Mouse (Mus musculus) stomach, embryonic 15.5 days (tissue): ENCODE data around the gene Bzw2. TPM values are rescaled to one million over a fixed set of nuclear protein-coding genes. Genes with fewer than 3 reads are reported as not detected.

Experiments
- ATAC-seq: fragments of 200-750 bp; cut with Nextera tagmentation; 2 replicates; pipeline ENCODE4 v1.8.0; 2017; ENCODE audit warnings: low read depth, moderate number of reproducible peaks, moderate TSS enrichment; ENCODE audit not compliant: insufficient read depth, low FRiP score
- H3K27ac ChIP-seq: fragments of 300-500 bp; sonication (generic); 2 replicates; pipeline ENCODE4 v1.5.1; 2015; ENCODE audit warnings: mild to moderate bottlenecking, inconsistent platforms
- H3K27me3 ChIP-seq: fragments of 300-500 bp; sonication (generic); replicated peaks from 2 replicates; pipeline ENCODE4 v1.6.1; 2015; ENCODE audit warnings: inconsistent platforms
- H3K36me3 ChIP-seq: fragments of 300-500 bp; sonication (generic); 2 replicates; pipeline ENCODE4 v1.6.1; 2015; ENCODE audit warnings: inconsistent platforms
- H3K4me1 ChIP-seq: fragments of 300-500 bp; sonication (generic); 2 replicates; pipeline ENCODE4 v1.6.1; 2015; ENCODE audit warnings: inconsistent platforms
- H3K4me2 ChIP-seq: fragments of 300-500 bp; sonication (generic); 2 replicates; pipeline ENCODE4 v1.6.1; 2015; ENCODE audit warnings: mild to moderate bottlenecking, inconsistent platforms
- H3K4me3 ChIP-seq: fragments of 300-500 bp; sonication (generic); replicated peaks from 2 replicates; pipeline ENCODE4 v1.5.1; 2015; ENCODE audit warnings: inconsistent platforms
- H3K9ac ChIP-seq: fragments of 300-500 bp; sonication (generic); 2 replicates; pipeline ENCODE4 v1.6.1; 2015; ENCODE audit warnings: inconsistent platforms
- H3K9me3 ChIP-seq: fragments of 300-500 bp; sonication (generic); 2 replicates; pipeline ENCODE4 v1.6.1; 2016; ENCODE audit warnings: inconsistent platforms
- WGBS: fragments of 180-500 bp; shearing (Covaris S2); methylation state at CpG from one replicate; pipeline ENCODE4 v1.1.7; 2015; 5-methylcytosine and 5-hydroxymethylcytosine counted together
- polyA plus RNA-seq: library from polyadenylated mRNA; unstranded; fragments of >200 nt; fragmentation: Nextera tagmentation; extraction: Ambion mirVana; gene quantifications from 2 replicates; pipeline ENCODE4 v1.2.1, GENCODE M21; 2015

Gene Bzw2
- polyA plus RNA-seq, 1 experiment from 2014 or later: 179 TPM

DNA sequence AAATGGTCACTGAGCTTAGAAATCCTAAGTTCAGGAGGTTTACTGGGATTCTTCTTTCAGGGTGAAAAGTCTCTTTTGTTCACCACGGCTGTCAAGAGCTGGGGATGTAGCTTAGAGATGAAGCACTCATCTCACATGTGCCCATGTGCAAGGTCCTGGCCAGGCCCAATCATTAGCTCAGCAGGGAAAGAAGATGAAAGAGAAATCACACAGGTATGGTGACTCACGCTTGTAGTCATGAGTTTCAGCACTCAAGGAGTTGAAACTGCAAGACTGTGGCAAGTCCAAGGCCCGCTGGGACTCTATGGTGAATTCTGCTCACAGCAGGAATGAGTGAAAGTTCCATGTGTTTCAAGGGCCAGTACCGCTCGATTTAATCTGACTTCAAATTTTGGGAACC, 23.8 kb downstream of the Bzw2 start:
- H3K4me2 ChIP-seq: no peak overlapping the region
- H3K9ac ChIP-seq: no peak overlapping the region
- H3K4me3 ChIP-seq: no peak overlapping the region
- H3K9me3 ChIP-seq: no peaks in the 10 kb centered on the region
- peaks cover 15% of the 10 kb centered on the region for H3K36me3 ChIP-seq
- 86% methylated on average over 5 of the region's 5 CpGs for WGBS
- H3K27me3 ChIP-seq: no peaks in the 10 kb centered on the region
- no peak for ATAC-seq
- no peak overlapping the region for H3K27ac ChIP-seq
- H3K4me1 ChIP-seq: no peaks in the 10 kb centered on the region

GRCm38 (mm10) chr12:36133547-36133946, 24.3 kb downstream of the Bzw2 start:
- Histone ChIP-seq H3K4me2 (no peak overlapping the region), H3K9ac (no peak overlapping the region), H3K27ac (no peak overlapping the region), H3K4me1 (no peaks in the 10 kb centered on the region), H3K9me3 (no peaks in the 10 kb centered on the region), H3K4me3 (no peak overlapping the region), H3K27me3 (no peaks in the 10 kb centered on the region), H3K36me3 (peaks cover 17% of the 10 kb centered on the region)
- WGBS: 89% methylated on average over 5 of the region's 5 CpGs
- no peak; the same call in 1 of the 2 replicates for ATAC-seq

GRCm38 (mm10) chr12:36132668-36133067, 25.2 kb downstream of the Bzw2 start:
- ATAC-seq: no peak
- H3K9ac ChIP-seq: no peak overlapping the region
- no peak overlapping the region for H3K27ac ChIP-seq
- H3K4me3 ChIP-seq: no peak overlapping the region
- H3K4me2 ChIP-seq: no peak overlapping the region
- no peaks in the 10 kb centered on the region for H3K9me3 ChIP-seq
- WGBS: 92% methylated on average over 3 of the region's 3 CpGs
- no peaks in the 10 kb centered on the region for H3K27me3 ChIP-seq
- peaks cover 14% of the 10 kb centered on the region for H3K36me3 ChIP-seq
- no peaks in the 10 kb centered on the region for H3K4me1 ChIP-seq

DNA sequence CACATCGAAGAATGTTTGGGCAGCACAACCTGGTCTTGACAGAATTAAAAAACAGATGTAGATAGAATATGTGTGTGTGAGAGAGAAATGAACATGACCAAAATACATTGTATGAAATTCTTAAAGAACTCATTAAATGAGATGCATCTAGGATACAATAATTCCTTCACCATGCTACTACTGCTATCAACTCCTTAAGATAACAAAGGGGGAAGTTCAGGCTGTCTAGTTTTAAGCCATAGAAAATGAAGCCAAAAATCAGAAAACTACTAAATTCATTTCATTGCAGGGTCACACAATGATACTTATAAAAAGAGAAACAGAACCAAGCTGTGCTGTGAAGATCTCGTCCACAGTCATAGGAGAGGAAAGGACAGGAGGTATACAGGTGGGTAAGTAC, 25.6 kb downstream of the Bzw2 start:
- ATAC-seq: no peak
- no peak overlapping the region for H3K4me3 ChIP-seq
- no peaks in the 10 kb centered on the region for H3K9me3 ChIP-seq
- H3K9ac ChIP-seq: no peak overlapping the region
- H3K27me3 ChIP-seq: no peaks in the 10 kb centered on the region
- WGBS: 98% methylated on average over 2 of the region's 2 CpGs
- H3K4me2 ChIP-seq: no peak overlapping the region
- no peaks in the 10 kb centered on the region for H3K4me1 ChIP-seq
- H3K36me3 ChIP-seq: peaks cover 14% of the 10 kb centered on the region
- no peak overlapping the region for H3K27ac ChIP-seq

- Histone ChIP-seq H3K4me3 (no peak overlapping the region), H3K27me3 (no peaks in the 10 kb centered on the region), H3K36me3 (peaks cover 14% of the 10 kb centered on the region), H3K9ac (no peak overlapping the region), H3K4me2 (no peak overlapping the region), H3K27ac (no peak overlapping the region), H3K4me1 (no peaks in the 10 kb centered on the region), H3K9me3 (no peaks in the 10 kb centered on the region)
- 92% methylated on average over 5 of the region's 5 CpGs for WGBS
- no peak for ATAC-seq
These were observed 28.1 kb downstream of the Bzw2 start for GRCm38 (mm10) chr12:36129826-36130225.

- no peaks in the 10 kb centered on the region for H3K4me1 ChIP-seq
- ATAC-seq: no peak
- H3K27ac ChIP-seq: no peak overlapping the region
- no peaks in the 10 kb centered on the region for H3K27me3 ChIP-seq
- WGBS: 92% methylated on average over 5 of the region's 5 CpGs
- H3K9ac ChIP-seq: no peak overlapping the region
- H3K36me3 ChIP-seq: peaks cover 16% of the 10 kb centered on the region
- H3K9me3 ChIP-seq: no peaks in the 10 kb centered on the region
- H3K4me2 ChIP-seq: no peak overlapping the region
- no peak overlapping the region for H3K4me3 ChIP-seq
These were observed 31.8 kb downstream of the Bzw2 start for GRCm38 (mm10) chr12:36126049-36126448.

DNA sequence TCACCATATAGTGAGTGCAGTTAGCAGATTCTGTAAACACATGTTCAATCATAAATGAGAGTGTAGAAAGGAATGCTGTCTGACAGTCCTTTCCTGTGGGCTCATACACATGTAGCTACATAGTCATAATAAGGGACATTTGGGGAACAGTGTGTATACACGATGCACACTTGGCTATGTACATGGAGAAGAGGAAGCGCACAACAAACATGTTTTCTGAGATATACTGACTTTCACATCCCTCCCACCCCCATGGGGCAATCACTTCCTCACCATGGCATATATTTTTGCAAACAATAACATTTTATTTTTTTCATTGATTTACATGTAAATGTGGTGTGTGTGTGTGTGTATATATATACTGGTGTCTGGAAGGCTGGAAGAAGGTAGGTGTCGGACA, 38.6 kb downstream of the Bzw2 start:
- H3K4me1 ChIP-seq: no peaks in the 10 kb centered on the region
- no peak overlapping the region for H3K4me3 ChIP-seq
- 93% methylated on average over 3 of the region's 3 CpGs for WGBS
- H3K9ac ChIP-seq: no peak overlapping the region
- H3K27ac ChIP-seq: no peak overlapping the region
- ATAC-seq: no peak
- no peaks in the 10 kb centered on the region for H3K27me3 ChIP-seq
- peaks cover 23% of the 10 kb centered on the region for H3K36me3 ChIP-seq
- no peak overlapping the region for H3K4me2 ChIP-seq
- H3K9me3 ChIP-seq: no peaks in the 10 kb centered on the region

DNA sequence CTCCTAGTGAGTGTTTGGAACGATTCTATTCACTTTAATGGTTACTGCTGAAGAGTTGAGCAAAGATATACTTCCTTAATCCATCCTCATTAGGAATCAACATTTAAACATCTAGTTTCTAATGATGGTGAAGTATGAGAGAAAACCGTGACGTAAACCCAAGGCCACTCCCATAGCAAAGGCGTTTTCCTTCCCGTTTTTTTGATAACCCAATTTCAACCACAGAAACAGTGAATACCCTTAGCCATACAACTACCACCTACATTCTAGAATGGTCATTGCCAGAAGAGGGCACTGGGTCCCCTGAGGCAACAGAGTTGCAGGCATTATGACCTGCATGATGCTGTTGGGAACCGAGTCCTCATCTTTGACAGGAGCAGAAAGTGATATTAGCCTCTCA, 40.7 kb downstream of the Bzw2 start:
- Histone ChIP-seq H3K36me3 (peaks cover 22% of the 10 kb centered on the region; the same call in 1 of the 2 replicates), H3K9ac (no peak overlapping the region), H3K27ac (no peak overlapping the region), H3K4me3 (no peak overlapping the region), H3K9me3 (no peaks in the 10 kb centered on the region), H3K4me1 (no peaks in the 10 kb centered on the region), H3K27me3 (no peaks in the 10 kb centered on the region), H3K4me2 (no peak overlapping the region)
- 87% methylated on average over 6 of the region's 6 CpGs for WGBS
- ATAC-seq: no peak

- Histone ChIP-seq H3K9ac (no peak overlapping the region), H3K4me1 (no peaks in the 10 kb centered on the region), H3K4me2 (no peak overlapping the region), H3K36me3 (peaks cover 46% of the 10 kb centered on the region), H3K9me3 (no peaks in the 10 kb centered on the region), H3K27ac (no peak overlapping the region), H3K4me3 (no peak overlapping the region), H3K27me3 (no peaks in the 10 kb centered on the region)
- no peak for ATAC-seq
- WGBS: 87% methylated on average over 3 of the region's 3 CpGs
These were observed 45.8 kb downstream of the Bzw2 start for GRCm38 (mm10) chr12:36112081-36112480.

DNA sequence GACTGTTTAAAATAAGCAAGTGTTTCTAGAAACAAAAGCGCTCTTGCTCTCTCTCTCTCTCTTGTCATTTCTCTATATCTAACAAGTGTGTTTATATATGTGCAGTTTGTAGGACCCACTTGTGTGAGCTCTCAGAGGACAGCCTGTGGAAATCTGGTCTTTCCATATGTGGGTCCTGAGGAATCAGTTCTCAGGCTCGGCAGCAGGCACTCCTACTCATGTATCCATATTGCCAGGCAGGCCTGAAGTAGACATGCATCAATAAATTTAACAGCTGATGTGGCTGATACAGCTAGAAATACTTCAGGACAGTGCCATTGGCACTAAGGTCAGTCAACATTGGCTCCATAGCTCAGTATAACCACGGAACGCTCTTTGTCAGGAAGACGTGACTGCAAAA, 46.8 kb downstream of the Bzw2 start:
- H3K4me3 ChIP-seq: no peak overlapping the region
- WGBS: 88% methylated on average over 5 of the region's 5 CpGs
- no peak for ATAC-seq
- no peaks in the 10 kb centered on the region for H3K4me1 ChIP-seq
- H3K27ac ChIP-seq: no peak overlapping the region
- no peak overlapping the region for H3K4me2 ChIP-seq
- H3K9ac ChIP-seq: no peak overlapping the region
- H3K36me3 ChIP-seq: peaks cover 50% of the 10 kb centered on the region
- H3K27me3 ChIP-seq: no peaks in the 10 kb centered on the region
- no peaks in the 10 kb centered on the region for H3K9me3 ChIP-seq

- H3K4me2 ChIP-seq: no peak overlapping the region
- 90% methylated on average over 5 of the region's 5 CpGs for whole genome bisulfite sequencing
- no peaks in the 10 kb centered on the region for H3K9me3 ChIP-seq
- H3K4me3 ChIP-seq: no peak overlapping the region
- H3K27ac ChIP-seq: no peak overlapping the region
- H3K4me1 ChIP-seq: no peaks in the 10 kb centered on the region
- H3K9ac ChIP-seq: no peak overlapping the region
- ATAC-seq: no peak
- peaks cover 48% of the 10 kb centered on the region for H3K36me3 ChIP-seq
- no peaks in the 10 kb centered on the region for H3K27me3 ChIP-seq
These were observed 47.4 kb downstream of the Bzw2 start for GRCm38 (mm10) chr12:36110457-36110856.

DNA sequence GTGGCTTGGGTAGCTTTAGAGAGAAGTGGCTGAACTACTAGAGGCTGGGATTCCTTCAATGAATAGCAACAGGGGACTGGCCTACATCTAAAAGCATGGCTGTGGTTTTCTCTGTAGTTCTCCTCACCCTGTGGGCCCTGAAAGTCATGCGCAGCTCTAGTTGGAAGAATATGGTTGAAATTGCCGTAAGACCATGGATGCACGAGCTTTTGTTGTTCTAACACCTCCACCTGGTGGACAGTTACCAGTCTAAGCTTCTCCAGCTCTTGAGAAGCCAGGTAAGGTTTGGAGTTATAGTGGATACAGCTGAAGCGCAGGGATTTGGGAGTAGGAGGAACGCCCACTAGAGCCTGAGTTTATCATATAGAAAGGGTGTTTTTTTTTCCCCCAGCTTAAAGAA, 49.4 kb downstream of the Bzw2 start:
- H3K36me3 ChIP-seq: peaks cover 52% of the 10 kb centered on the region
- WGBS: 94% methylated on average over 5 of the region's 5 CpGs
- H3K27ac ChIP-seq: no peak overlapping the region

DNA sequence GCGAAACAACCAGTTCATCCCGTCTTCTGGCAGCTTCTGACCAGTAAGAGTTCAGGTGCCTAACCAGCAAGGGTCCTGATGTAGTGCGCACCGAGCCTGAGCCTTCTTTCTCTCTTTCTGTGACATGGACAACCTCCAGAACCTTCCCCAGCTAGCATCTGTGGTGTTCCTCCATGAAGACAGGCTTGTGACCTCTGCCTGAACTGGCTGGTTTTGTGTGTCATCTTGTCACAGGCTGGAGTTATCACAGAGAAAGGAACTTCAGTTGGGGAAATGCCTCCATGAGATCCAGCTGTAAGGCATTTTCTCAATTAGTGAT, 54.3 kb downstream of the Bzw2 start:
- 94% methylated on average over 4 of the region's 4 CpGs for WGBS
- Histone ChIP-seq H3K4me1 (no peaks in the 10 kb centered on the region), H3K9me3 (no peaks in the 10 kb centered on the region), H3K4me2 (no peak overlapping the region), H3K27me3 (no peaks in the 10 kb centered on the region), H3K9ac (no peak overlapping the region), H3K36me3 (peaks cover 39% of the 10 kb centered on the region), H3K27ac (no peak overlapping the region), H3K4me3 (no peak overlapping the region)
- no peak for ATAC-seq

More for the DNA sequence above, 49.4 kb downstream of the Bzw2 start:
- no peak overlapping the region for H3K9ac ChIP-seq
- H3K4me2 ChIP-seq: no peak overlapping the region
- ATAC-seq: no peak
- H3K4me1 ChIP-seq: no peaks in the 10 kb centered on the region
- H3K4me3 ChIP-seq: no peak overlapping the region
- H3K9me3 ChIP-seq: no peaks in the 10 kb centered on the region
- no peaks in the 10 kb centered on the region for H3K27me3 ChIP-seq
